Mouse (Mus musculus) embryonic facial prominence, embryonic 13.5 days (tissue): Measurements from ENCODE around the gene Igfbp7. TPM values are rescaled to one million over a fixed set of nuclear protein-coding genes. Genes with fewer than 3 reads are reported as not detected.

ENCODE experiments used
- ATAC-seq: fragments of 200-750 bp; cut with Nextera tagmentation; 2 replicates; pipeline ENCODE4 v1.8.0; 2017; ENCODE audit warnings: low read depth; ENCODE audit not compliant: insufficient number of reproducible peaks, insufficient read depth, low FRiP score, low TSS enrichment
- H3K27ac ChIP-seq: fragments of 300-500 bp; sonication (generic); 2 replicates; pipeline ENCODE4 v1.5.1; 2015; ENCODE audit warnings: moderate library complexity, mild to moderate bottlenecking, inconsistent platforms
- H3K27me3 ChIP-seq: fragments of 300-500 bp; sonication (generic); 2 replicates; pipeline ENCODE4 v1.6.1; 2015; ENCODE audit warnings: mild to moderate bottlenecking, inconsistent platforms
- H3K36me3 ChIP-seq: fragments of 300-500 bp; sonication (generic); 2 replicates; pipeline ENCODE4 v1.6.1; 2015; ENCODE audit warnings: mild to moderate bottlenecking, inconsistent platforms
- H3K4me1 ChIP-seq: fragments of 300-500 bp; sonication (generic); 2 replicates; pipeline ENCODE4 v1.6.1; 2015; ENCODE audit warnings: inconsistent platforms
- H3K4me2 ChIP-seq: fragments of 300-500 bp; sonication (generic); 2 replicates; pipeline ENCODE4 v1.6.1; 2015; ENCODE audit warnings: moderate library complexity, mild to moderate bottlenecking, inconsistent platforms
- H3K4me3 ChIP-seq: fragments of 300-500 bp; sonication (generic); 2 replicates; pipeline ENCODE4 v1.5.1; 2015; ENCODE audit warnings: mild to moderate bottlenecking, inconsistent platforms
- H3K9ac ChIP-seq: fragments of 300-500 bp; sonication (generic); 2 replicates; pipeline ENCODE4 v1.6.1; 2015; ENCODE audit warnings: mild to moderate bottlenecking, inconsistent platforms
- H3K9me3 ChIP-seq: fragments of 300-500 bp; sonication (generic); 2 replicates; pipeline ENCODE4 v1.6.1; 2016; ENCODE audit warnings: inconsistent platforms
- WGBS: fragments of 180-500 bp; shearing (Covaris S2); methylation state at CpG from one replicate; pipeline ENCODE4 v1.1.7; 2015; ENCODE audit warnings: mixed read lengths; 5-methylcytosine and 5-hydroxymethylcytosine counted together
- polyA plus RNA-seq: library from polyadenylated mRNA; unstranded; fragments of >200 nt; fragmentation: Nextera tagmentation; extraction: Ambion mirVana; gene quantifications from 2 replicates; pipeline ENCODE4 v1.2.1, GENCODE M21; 2015

Gene Igfbp7
- polyA plus RNA-seq, 1 experiment from 2014 or later = 37.7 TPM

DNA sequence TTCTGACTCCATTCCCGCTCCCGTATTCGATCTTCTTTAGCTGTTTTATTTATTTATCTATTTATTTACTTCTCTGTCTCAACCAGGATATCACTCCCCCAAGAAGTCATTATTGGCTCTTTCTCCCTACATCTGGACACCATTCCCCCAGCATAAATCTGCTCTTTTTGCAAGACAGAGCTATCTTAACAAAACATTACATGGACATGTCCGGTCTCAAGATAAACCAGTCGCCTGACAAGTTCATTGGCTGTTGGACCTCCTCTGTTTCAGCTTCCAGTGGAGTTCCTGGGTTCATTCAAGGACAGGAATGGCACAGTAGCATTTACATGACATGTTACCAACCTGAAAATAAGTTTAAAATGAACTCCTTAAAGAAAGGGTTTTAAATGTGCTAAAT lies 4.9 kb downstream of the Igfbp7 start:
- Histone ChIP-seq H3K4me3 (no peak overlapping the region), H3K9me3 (no peaks in the 10 kb centered on the region), H3K36me3 (no peaks in the 10 kb centered on the region), H3K9ac (no peak overlapping the region), H3K4me2 (no peak overlapping the region), H3K27ac (no peak overlapping the region), H3K27me3 (peaks cover 15% of the 10 kb centered on the region), H3K4me1 (peaks cover 21% of the 10 kb centered on the region)
- no peak for ATAC-seq
- 82% methylated on average over 5 of the region's 5 CpGs for WGBS

GRCm38 (mm10) chr5:77402137-77402536 lies 5.7 kb downstream of the Igfbp7 start:
- H3K36me3 ChIP-seq = no peaks in the 10 kb centered on the region
- H3K9ac ChIP-seq = no peak overlapping the region
- H3K9me3 ChIP-seq = no peaks in the 10 kb centered on the region
- H3K27ac ChIP-seq = no peak overlapping the region
- peaks cover 11% of the 10 kb centered on the region for H3K27me3 ChIP-seq
- ATAC-seq = no peak
- 59% methylated on average over 5 of the region's 5 CpGs for WGBS
- H3K4me3 ChIP-seq = no peak overlapping the region
- no peak overlapping the region for H3K4me2 ChIP-seq
- peaks cover 21% of the 10 kb centered on the region for H3K4me1 ChIP-seq

DNA sequence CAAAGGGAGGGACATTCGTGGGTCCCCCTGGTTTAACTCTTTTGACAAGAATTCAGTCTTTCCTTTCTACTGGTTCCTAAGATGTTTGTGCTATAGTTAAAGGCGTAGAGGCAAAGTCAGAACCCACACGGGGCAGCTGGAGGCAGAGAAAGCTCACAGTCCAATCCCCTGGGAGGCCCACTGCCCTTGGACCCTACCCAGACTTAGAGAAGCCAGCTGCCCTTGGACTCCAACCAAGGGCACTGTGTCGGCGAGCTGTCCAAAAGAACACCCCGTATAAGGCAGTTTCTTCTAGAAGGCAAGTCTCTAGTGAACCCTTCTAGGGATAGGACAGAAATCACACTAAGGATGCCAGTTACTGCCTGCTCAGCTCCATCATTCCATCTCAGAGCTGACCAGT lies 7.0 kb downstream of the Igfbp7 start:
- Histone ChIP-seq H3K36me3 (no peaks in the 10 kb centered on the region), H3K4me2 (no peak overlapping the region), H3K27ac (no peak overlapping the region), H3K9me3 (no peaks in the 10 kb centered on the region), H3K4me3 (no peak overlapping the region), H3K27me3 (peaks cover 5% of the 10 kb centered on the region), H3K4me1 (peaks cover 14% of the 10 kb centered on the region), H3K9ac (no peak overlapping the region)
- WGBS = 74% methylated on average over 6 of the region's 6 CpGs
- ATAC-seq = no peak

GRCm38 (mm10) chr5:77400151-77400550 lies 7.7 kb downstream of the Igfbp7 start:
- Histone ChIP-seq H3K36me3 (no peaks in the 10 kb centered on the region), H3K4me1 (peaks cover 14% of the 10 kb centered on the region)
- no peak for ATAC-seq

DNA sequence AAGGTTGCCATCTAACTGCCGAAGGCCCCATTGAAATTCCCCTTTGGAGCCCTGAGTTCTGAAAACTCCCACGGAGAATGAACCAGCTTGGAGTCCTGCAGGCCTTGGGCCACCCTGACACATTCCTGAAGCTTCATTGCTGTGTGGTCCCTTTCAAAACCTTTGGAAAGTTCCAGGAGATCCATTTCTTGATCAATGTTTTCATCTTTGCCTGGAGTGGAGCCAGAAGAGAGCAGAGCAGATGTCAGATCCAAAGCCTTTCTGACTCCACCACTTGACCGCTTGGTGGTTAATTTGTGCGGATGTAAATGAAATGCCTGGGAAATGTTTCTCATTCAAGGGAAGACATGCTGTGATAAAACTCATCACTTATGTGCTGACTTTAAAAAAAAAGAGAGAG lies 8.8 kb downstream of the Igfbp7 start:
- no peak for ATAC-seq
- Histone ChIP-seq H3K9me3 (no peaks in the 10 kb centered on the region), H3K27ac (no peak overlapping the region), H3K36me3 (no peaks in the 10 kb centered on the region), H3K9ac (no peak overlapping the region), H3K27me3 (no peaks in the 10 kb centered on the region), H3K4me3 (no peak overlapping the region), H3K4me1 (peaks cover 17% of the 10 kb centered on the region), H3K4me2 (no peak overlapping the region)
- WGBS = 74% methylated on average over 4 of the region's 4 CpGs

More at GRCm38 (mm10) chr5:77400151-77400550, 7.7 kb downstream of the Igfbp7 start:
- WGBS = 46% methylated on average over 7 of the region's 7 CpGs
- H3K9me3 ChIP-seq = no peaks in the 10 kb centered on the region
- no peaks in the 10 kb centered on the region for H3K27me3 ChIP-seq
- H3K4me2 ChIP-seq = no peak overlapping the region
- H3K4me3 ChIP-seq = no peak overlapping the region
- H3K9ac ChIP-seq = no peak overlapping the region
- H3K27ac ChIP-seq = no peak overlapping the region

- Histone ChIP-seq H3K4me2 (no peak overlapping the region), H3K9me3 (no peaks in the 10 kb centered on the region), H3K27ac (no peak overlapping the region), H3K36me3 (no peaks in the 10 kb centered on the region), H3K9ac (no peak overlapping the region), H3K4me1 (peaks cover 15% of the 10 kb centered on the region), H3K4me3 (no peak overlapping the region), H3K27me3 (no peaks in the 10 kb centered on the region)
- no peak for ATAC-seq
- 63% methylated on average over 14 of the region's 14 CpGs for WGBS
Observed at GRCm38 (mm10) chr5:77398285-77399057, 9.4 kb downstream of the Igfbp7 start.

- Histone ChIP-seq H3K9ac (no peak overlapping the region), H3K27ac (no peak overlapping the region), H3K9me3 (no peaks in the 10 kb centered on the region), H3K4me2 (no peak overlapping the region), H3K36me3 (no peaks in the 10 kb centered on the region), H3K4me1 (peaks cover 3% of the 10 kb centered on the region; the same call in 1 of the 2 replicates), H3K4me3 (no peak overlapping the region), H3K27me3 (no peaks in the 10 kb centered on the region)
- WGBS = 71% methylated on average over 9 of the region's 9 CpGs
- ATAC-seq = no peak
Observed at GRCm38 (mm10) chr5:77393990-77394618, 13.7 kb downstream of the Igfbp7 start.

DNA sequence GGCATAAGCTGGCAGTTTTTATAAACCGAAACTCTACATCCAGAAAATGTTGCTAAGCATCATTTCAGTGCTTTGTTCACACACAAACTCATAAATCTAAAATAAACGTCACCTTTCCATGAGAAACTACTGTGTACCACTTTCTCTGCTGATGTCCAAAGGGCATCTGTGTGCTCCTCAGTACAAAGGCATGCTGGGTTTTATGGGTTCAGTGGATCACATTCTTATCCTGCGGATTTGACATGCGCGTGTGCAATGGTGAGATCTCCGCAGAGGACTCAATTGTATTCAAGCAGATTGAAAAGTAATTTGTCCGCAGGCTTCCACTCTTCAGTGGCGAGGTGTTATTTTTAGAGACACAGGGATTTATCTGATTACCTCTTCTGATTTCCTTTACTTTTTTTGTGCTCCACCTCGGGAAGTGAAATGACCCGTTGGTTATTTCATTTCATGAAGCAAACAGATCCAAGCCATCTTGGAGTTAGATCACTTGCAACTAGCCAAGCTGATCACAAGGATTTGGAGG lies 14.7 kb downstream of the Igfbp7 start:
- Histone ChIP-seq H3K4me2 (no peak overlapping the region), H3K27me3 (no peaks in the 10 kb centered on the region), H3K4me3 (no peak overlapping the region), H3K27ac (no peak overlapping the region), H3K9ac (no peak overlapping the region), H3K36me3 (no peaks in the 10 kb centered on the region), H3K9me3 (no peaks in the 10 kb centered on the region), H3K4me1 (peaks cover 3% of the 10 kb centered on the region; the same call in 1 of the 2 replicates)
- no peak for ATAC-seq
- 89% methylated on average over 10 of the region's 10 CpGs for WGBS

GRCm38 (mm10) chr5:77390272-77390671 lies 17.6 kb downstream of the Igfbp7 start:
- H3K9me3 ChIP-seq = no peaks in the 10 kb centered on the region
- H3K4me1 ChIP-seq = 0 out of 2 replicates have a peak, but pooled peaks cover 3% of the 10 kb centered on the region
- ATAC-seq = no peak
- H3K9ac ChIP-seq = no peak overlapping the region
- no peak overlapping the region for H3K4me3 ChIP-seq
- 96% methylated on average over 2 of the region's 2 CpGs for WGBS
- H3K27ac ChIP-seq = no peak overlapping the region
- no peaks in the 10 kb centered on the region for H3K27me3 ChIP-seq
- H3K36me3 ChIP-seq = no peaks in the 10 kb centered on the region
- no peak overlapping the region for H3K4me2 ChIP-seq

DNA sequence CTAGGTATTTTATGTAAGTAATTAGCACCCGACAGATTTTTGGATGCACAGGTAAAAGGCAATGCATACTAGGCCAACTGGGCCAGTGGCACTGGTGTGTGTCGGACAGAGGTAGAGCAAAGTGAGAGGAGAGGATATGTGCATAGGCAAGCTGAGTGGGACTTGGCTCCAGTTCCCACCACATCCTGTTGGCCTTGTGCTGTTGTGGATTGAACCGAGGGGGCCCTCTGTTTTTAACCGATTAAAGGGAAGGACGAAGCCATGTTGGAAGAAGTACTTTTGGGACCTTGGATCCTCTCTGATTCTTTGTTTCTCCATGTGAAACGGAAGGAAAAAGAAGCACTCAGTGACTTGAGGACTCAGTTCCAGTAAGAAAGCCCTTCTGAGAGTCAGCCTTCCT lies 19.5 kb downstream of the Igfbp7 start:
- Histone ChIP-seq H3K9me3 (no peaks in the 10 kb centered on the region), H3K9ac (no peak overlapping the region), H3K4me1 (no peaks in the 10 kb centered on the region), H3K27me3 (no peaks in the 10 kb centered on the region), H3K36me3 (no peaks in the 10 kb centered on the region), H3K27ac (no peak overlapping the region), H3K4me2 (no peak overlapping the region), H3K4me3 (no peak overlapping the region)
- WGBS = 81% methylated on average over 6 of the region's 6 CpGs
- no peak for ATAC-seq

- H3K9me3 ChIP-seq = no peaks in the 10 kb centered on the region
- H3K27me3 ChIP-seq = no peaks in the 10 kb centered on the region
- ATAC-seq = no peak
- 68% methylated on average over 8 of the region's 8 CpGs for WGBS
- no peak overlapping the region for H3K9ac ChIP-seq
- H3K27ac ChIP-seq = no peak overlapping the region
- no peak overlapping the region for H3K4me2 ChIP-seq
- H3K4me3 ChIP-seq = no peak overlapping the region
- H3K36me3 ChIP-seq = no peaks in the 10 kb centered on the region
- H3K4me1 ChIP-seq = no peaks in the 10 kb centered on the region
Observed at GRCm38 (mm10) chr5:77387414-77387704, 20.5 kb downstream of the Igfbp7 start.
